Mouse (Mus musculus) liver, adult 2 months (tissue): ENCODE measurements around the gene Tmem19. TPM values are rescaled to one million over a fixed set of nuclear protein-coding genes. Genes with fewer than 3 reads are reported as not detected.

Experiments
- DNase-seq: peaks from one replicate; pipeline ENCODE4 v3.0.0-alpha.2; 2011; ENCODE audit warnings: low read depth, low spot score; ENCODE audit errors: extremely low read depth
- H3K27ac ChIP-seq: fragments of 200-500 bp; replicated peaks from 2 replicates; pipeline ENCODE4 v1.5.1; 2012; ENCODE audit warnings: low read depth, mild to moderate bottlenecking, control low read depth, inconsistent platforms, low read length; ENCODE audit not compliant: insufficient read depth
- H3K27me3 ChIP-seq: fragments of 200-500 bp; 2 replicates; pipeline ENCODE4 v1.6.1; 2012; ENCODE audit warnings: mild to moderate bottlenecking, moderate library complexity, low read length, inconsistent platforms; ENCODE audit not compliant: control insufficient read depth, insufficient read depth
- H3K36me3 ChIP-seq: fragments of 200-500 bp; 2 replicates; pipeline ENCODE4 v1.6.1; 2012; ENCODE audit warnings: low read length, inconsistent platforms; ENCODE audit not compliant: control insufficient read depth, insufficient read depth
- H3K4me1 ChIP-seq: fragments of 200-500 bp; 2 replicates; pipeline ENCODE4 v1.6.1; 2011; ENCODE audit warnings: low read length; ENCODE audit not compliant: control insufficient read depth, insufficient read depth
- H3K4me3 ChIP-seq: fragments of 200-500 bp; 2 replicates; pipeline ENCODE4 v1.5.1; 2011; ENCODE audit warnings: low read depth, mild to moderate bottlenecking, control low read depth, low read length, moderate library complexity; ENCODE audit not compliant: insufficient read depth
- H3K79me2 ChIP-seq: fragments of 200-500 bp; 2 replicates; pipeline ENCODE4 v1.6.1; 2012; ENCODE audit warnings: inconsistent platforms, mild to moderate bottlenecking, low read length, moderate library complexity; ENCODE audit not compliant: control insufficient read depth, insufficient read depth
- H3K9ac ChIP-seq: fragments of 200-500 bp; 2 replicates; pipeline ENCODE4 v1.6.1; 2012; ENCODE audit warnings: low read depth, mild to moderate bottlenecking, control low read depth, inconsistent platforms, low read length
- CTCF ChIP-seq: fragments of 200-500 bp; IDR thresholded peaks from 2 replicates; pipeline ENCODE4 v1.5.1; 2011; ENCODE audit warnings: low read depth, low read length, control low read depth
- POLR2A ChIP-seq: fragments of 200-500 bp; IDR thresholded peaks from 2 replicates; pipeline ENCODE4 v1.6.1; 2011; ENCODE audit warnings: low read length, control low read depth; ENCODE audit not compliant: insufficient read depth; ENCODE audit errors: extremely low read depth
- WGBS: fragments of 180-500 bp; shearing (Covaris S2); methylation state at CpG from one replicate; pipeline ENCODE4 v1.1.7; 2018; 5-methylcytosine and 5-hydroxymethylcytosine counted together
- polyA plus RNA-seq: library from polyadenylated mRNA; depleted of rRNA; stranded (reverse); fragments of >200 nt; gene quantifications from 2 replicates; pipeline ENCODE4 v1.2.3, GENCODE M21; 2012
- total RNA-seq: library from RNA; depleted of rRNA; stranded (reverse); fragments of >200 nt; gene quantifications from 2 replicates; pipeline ENCODE4 v1.2.3, GENCODE M21; 2014

Gene Tmem19
- total and polyA plus RNA-seq, 2 experiments: 30.8 to 47.4 TPM

DNA sequence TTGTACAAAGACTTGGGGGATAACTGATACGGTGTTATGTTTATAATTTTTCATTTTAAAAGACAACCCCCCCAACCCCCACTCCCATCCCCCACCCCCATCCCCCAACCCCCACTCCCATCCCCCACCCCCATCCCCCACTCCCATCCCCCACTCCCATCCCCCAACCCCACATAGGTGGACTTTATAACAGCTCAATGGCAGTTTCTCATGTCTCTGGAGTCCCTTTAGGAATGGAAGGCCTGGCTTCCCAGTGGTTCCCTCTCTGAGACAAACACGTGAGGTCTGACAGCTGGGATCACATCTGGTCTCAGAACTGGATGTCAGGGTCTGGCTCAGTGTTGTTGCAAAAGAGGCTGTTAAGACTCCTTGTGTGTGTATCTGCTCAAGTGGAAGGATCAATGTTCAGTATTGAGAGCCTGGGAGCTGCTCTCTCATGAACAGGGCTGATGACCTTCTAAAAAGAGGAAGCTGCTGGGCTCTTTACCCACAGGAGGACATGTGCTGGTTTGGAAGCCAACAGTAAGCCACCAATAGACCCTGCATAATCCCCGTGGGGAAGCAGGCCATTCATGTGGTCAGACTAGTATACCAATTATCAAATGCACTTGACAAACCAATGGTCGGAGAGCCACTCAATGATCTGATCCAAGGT lies 19.4 kb downstream of the Tmem19 start:
- H3K79me2 ChIP-seq: no peaks in the 10 kb centered on the region
- no peaks in the 10 kb centered on the region; the same call in 1 of the 2 replicates for H3K4me1 ChIP-seq
- no peak overlapping the region for H3K9ac ChIP-seq
- 93% methylated on average over 4 of the region's 4 CpGs for WGBS
- DNase-seq: no peak
- H3K27me3 ChIP-seq: no peaks in the 10 kb centered on the region
- no peak overlapping the region for H3K27ac ChIP-seq
- H3K36me3 ChIP-seq: peaks cover 39% of the 10 kb centered on the region
- TF ChIP-seq CTCF (no peak), POLR2A (no peak)
- no peak overlapping the region for H3K4me3 ChIP-seq

GRCm38 (mm10) chr10:115339820-115340328 lies 22.4 kb downstream of the Tmem19 start:
- Histone ChIP-seq H3K4me1 (peaks cover 2% of the 10 kb centered on the region), H3K36me3 (peaks cover 34% of the 10 kb centered on the region), H3K9ac (no peak overlapping the region), H3K79me2 (no peaks in the 10 kb centered on the region), H3K4me3 (no peak overlapping the region), H3K27me3 (no peaks in the 10 kb centered on the region), H3K27ac (no peak overlapping the region)
- no peak for TF ChIP-seq CTCF
- no peak for TF ChIP-seq POLR2A
- 95% methylated on average over 7 of the region's 7 CpGs for WGBS
- no peak for DNase-seq

- Histone ChIP-seq H3K4me3 (no peak overlapping the region), H3K27me3 (no peaks in the 10 kb centered on the region), H3K27ac (peak overlapping the region; percentile 79), H3K79me2 (no peaks in the 10 kb centered on the region), H3K36me3 (peaks cover 18% of the 10 kb centered on the region; the same call in 1 of the 2 replicates), H3K4me1 (peaks cover 2% of the 10 kb centered on the region), H3K9ac (no peak overlapping the region)
- TF ChIP-seq POLR2A: no peak
- no peak for TF ChIP-seq CTCF
- peak; percentile 58 for DNase-seq
- WGBS: 50% methylated on average over 4 of the region's 4 CpGs
Observed at GRCm38 (mm10) chr10:115336901-115337300, 25.4 kb downstream of the Tmem19 start.

DNA sequence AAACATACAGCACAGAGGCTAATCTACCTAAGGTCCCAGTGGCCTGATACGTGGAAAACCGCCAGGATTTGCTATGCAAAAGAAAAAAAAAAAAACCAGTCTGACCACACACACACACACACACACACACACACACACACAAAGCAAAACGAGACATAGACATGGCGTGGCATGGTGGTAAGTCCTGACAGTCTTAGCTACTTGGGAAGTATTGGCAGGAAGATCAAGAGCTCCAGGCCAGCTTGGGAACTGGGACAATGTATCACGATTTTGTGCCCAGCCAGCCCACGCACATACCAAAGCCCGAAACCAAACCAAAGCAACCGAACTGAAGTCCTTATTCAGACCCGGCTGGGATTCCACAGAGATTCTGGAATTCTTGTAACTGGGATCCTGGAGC lies 28.8 kb downstream of the Tmem19 start:
- no peak overlapping the region for H3K9ac ChIP-seq
- WGBS: 63% methylated on average over 9 of the region's 9 CpGs
- H3K36me3 ChIP-seq: no peaks in the 10 kb centered on the region
- no peak for DNase-seq
- H3K27ac ChIP-seq: no peak overlapping the region
- no peak for TF ChIP-seq POLR2A
- no peaks in the 10 kb centered on the region for H3K79me2 ChIP-seq
- no peaks in the 10 kb centered on the region for H3K27me3 ChIP-seq
- no peak overlapping the region for H3K4me3 ChIP-seq
- H3K4me1 ChIP-seq: peaks cover 2% of the 10 kb centered on the region

DNA sequence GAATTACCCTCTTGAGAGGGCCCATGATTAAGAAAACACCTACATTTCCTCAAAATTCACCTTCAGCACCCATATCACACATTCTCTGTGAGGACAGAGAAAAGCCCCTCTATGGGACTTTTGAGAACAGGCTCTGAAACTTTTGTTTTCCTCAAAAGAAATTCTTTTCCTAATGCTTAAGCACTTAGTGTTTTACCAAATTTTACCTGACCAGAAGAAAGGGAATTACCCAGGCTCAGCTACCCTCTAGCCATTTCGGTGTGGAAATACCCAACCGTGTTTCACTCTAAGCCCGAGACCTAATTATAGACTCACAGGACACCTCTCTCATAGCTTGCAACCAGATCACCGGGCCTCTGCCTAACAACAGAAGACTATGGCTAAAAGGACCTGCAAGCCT lies 29.3 kb downstream of the Tmem19 start:
- Histone ChIP-seq H3K9ac (no peak overlapping the region), H3K4me3 (no peak overlapping the region), H3K36me3 (no peaks in the 10 kb centered on the region), H3K79me2 (no peaks in the 10 kb centered on the region), H3K27me3 (no peaks in the 10 kb centered on the region), H3K4me1 (peaks cover 2% of the 10 kb centered on the region), H3K27ac (no peak overlapping the region)
- TF ChIP-seq POLR2A (no peak), CTCF (no peak)
- 90% methylated on average over 4 of the region's 4 CpGs for WGBS
- DNase-seq: no peak

DNA sequence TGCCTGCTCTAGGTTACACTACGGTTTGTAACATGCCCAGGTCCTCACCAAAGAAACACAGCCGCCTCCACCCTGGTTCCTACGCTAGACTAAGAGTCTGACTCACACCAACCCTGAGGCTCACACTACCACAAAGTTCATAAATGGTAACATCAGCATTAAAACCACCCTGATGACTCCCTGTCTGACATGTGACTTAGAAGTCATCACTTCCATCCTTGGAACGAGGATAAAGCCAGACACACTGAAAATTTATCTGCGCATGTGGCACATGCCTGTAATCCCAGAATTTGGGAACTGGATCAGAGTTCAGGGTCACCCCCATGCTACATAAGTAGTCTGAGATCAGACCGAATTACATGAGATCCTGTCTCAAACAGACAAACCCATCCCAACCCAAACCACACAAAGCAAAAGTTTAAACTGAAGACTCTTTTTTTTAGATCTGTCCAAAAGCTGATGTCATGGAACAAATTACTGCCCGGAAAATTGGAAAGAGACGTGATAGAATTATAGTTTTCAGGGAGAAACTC lies 29.8 kb downstream of the Tmem19 start:
- Histone ChIP-seq H3K27ac (no peak overlapping the region), H3K79me2 (no peaks in the 10 kb centered on the region), H3K27me3 (no peaks in the 10 kb centered on the region), H3K9ac (no peak overlapping the region), H3K36me3 (no peaks in the 10 kb centered on the region), H3K4me1 (peaks cover 2% of the 10 kb centered on the region), H3K4me3 (no peak overlapping the region)
- DNase-seq: no peak
- TF ChIP-seq POLR2A (no peak), CTCF (no peak)
- 86% methylated on average over 8 of the region's 8 CpGs for WGBS
